Mouse (Mus musculus) forebrain, embryonic 15.5 days (tissue): ENCODE measurements at regions not wholly inside any gene's neighbourhood (a gene's known extent, or its start where the extent isn't known, plus 50 kb on each side); places are given as distances from the start of the nearest gene placed in this dataset.
"Not testable (repeated sequence)": the region's sequence is repeated elsewhere in the genome, so short reads cannot be mapped to it uniquely, and the experiment has no call there.

Source experiments
- ATAC-seq: fragments of 200-750 bp; cut with Nextera tagmentation; replicated peaks from 2 replicates; pipeline ENCODE4 v1.8.0; 2017; ENCODE audit warnings: mild to moderate bottlenecking, moderate TSS enrichment, moderate library complexity
- H3K27ac ChIP-seq: fragments of 300-500 bp; sonication (generic); replicated peaks from 2 replicates; pipeline ENCODE4 v1.5.1; 2015; ENCODE audit warnings: mild to moderate bottlenecking, inconsistent platforms
- H3K27me3 ChIP-seq: fragments of 300-500 bp; sonication (generic); 2 replicates; pipeline ENCODE4 v1.6.1; 2015; ENCODE audit warnings: inconsistent platforms
- H3K36me3 ChIP-seq: fragments of 300-500 bp; sonication (generic); 2 replicates; pipeline ENCODE4 v1.6.1; 2015; ENCODE audit warnings: mild to moderate bottlenecking, inconsistent platforms
- H3K4me1 ChIP-seq: fragments of 300-500 bp; sonication (generic); 2 replicates; pipeline ENCODE4 v1.6.1; 2015; ENCODE audit warnings: inconsistent platforms
- H3K4me2 ChIP-seq: fragments of 300-500 bp; sonication (generic); replicated peaks from 2 replicates; pipeline ENCODE4 v1.6.1; 2015; ENCODE audit warnings: mild to moderate bottlenecking, inconsistent platforms
- H3K4me3 ChIP-seq: fragments of 300-500 bp; sonication (generic); 2 replicates; pipeline ENCODE4 v1.5.1; 2015; ENCODE audit warnings: mild to moderate bottlenecking, inconsistent platforms
- H3K9ac ChIP-seq: fragments of 300-500 bp; sonication (generic); replicated peaks from 2 replicates; pipeline ENCODE4 v1.6.1; 2015; ENCODE audit warnings: mild to moderate bottlenecking, inconsistent platforms
- H3K9me3 ChIP-seq: fragments of 300-500 bp; sonication (generic); 2 replicates; pipeline ENCODE4 v1.6.1; 2016; ENCODE audit warnings: inconsistent platforms
- WGBS: fragments of 180-500 bp; shearing (Covaris S2); methylation state at CpG from one replicate; pipeline ENCODE4 v1.1.7; 2015; ENCODE audit warnings: mixed read lengths; 5-methylcytosine and 5-hydroxymethylcytosine counted together

DNA sequence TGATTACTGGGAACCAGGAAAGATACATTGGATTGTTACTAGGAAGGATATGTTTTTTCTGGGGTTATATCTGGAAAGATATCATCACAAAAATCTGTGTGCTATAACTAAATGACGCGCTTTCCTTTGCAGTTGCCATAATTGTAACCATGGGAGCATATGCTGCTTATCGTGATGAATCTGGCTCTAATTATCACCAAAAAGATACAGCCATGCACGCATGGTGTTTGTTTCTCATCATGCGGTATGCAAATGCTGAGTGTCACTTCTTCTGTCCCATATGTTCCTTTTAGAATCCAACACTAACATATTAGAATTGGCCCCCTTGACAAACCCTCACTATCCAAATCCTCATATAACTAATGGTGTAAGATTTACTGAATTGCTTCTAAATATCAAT lies 227.4 kb downstream of the Scg2 start:
- Histone ChIP-seq H3K4me3 (no peak overlapping the region), H3K4me2 (no peak overlapping the region), H3K9ac (no peak overlapping the region), H3K4me1 (0 out of 2 replicates have a peak, but pooled peaks cover 2% of the 10 kb centered on the region), H3K27me3 (no peaks in the 10 kb centered on the region), H3K36me3 (no peaks in the 10 kb centered on the region), H3K27ac (no peak overlapping the region), H3K9me3 (no peaks in the 10 kb centered on the region)
- 56% methylated on average over 5 of the region's 5 CpGs for WGBS
- peak; percentile 98 for ATAC-seq

DNA sequence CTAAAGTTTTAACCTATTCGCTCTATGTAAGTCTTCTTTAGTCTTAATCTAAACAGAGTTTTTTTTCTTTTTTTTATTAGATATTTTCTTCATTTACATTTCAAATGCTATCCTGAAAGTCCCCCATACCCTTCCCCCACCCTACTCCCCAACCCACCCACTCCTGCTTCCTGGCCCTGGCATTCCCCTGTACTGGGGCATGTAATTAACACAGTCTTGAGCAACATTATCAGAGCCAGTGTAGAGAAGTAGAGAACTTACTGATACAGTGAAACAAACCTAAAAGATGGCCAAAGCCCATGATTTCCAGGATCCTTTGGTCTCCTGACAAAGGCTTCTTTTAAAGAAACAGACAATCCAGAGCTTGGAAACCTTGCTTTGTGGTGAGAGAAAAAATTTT lies 227.9 kb downstream of the Scg2 start:
- not testable (repeated sequence) for H3K4me2 ChIP-seq, H3K27me3 ChIP-seq, H3K4me1 ChIP-seq, H3K27ac ChIP-seq, H3K36me3 ChIP-seq, H3K9ac ChIP-seq, H3K9me3 ChIP-seq, H3K4me3 ChIP-seq
- ATAC-seq, result peak; percentile 76
- 96% methylated on average over 1 of the region's 1 CpGs for WGBS

DNA sequence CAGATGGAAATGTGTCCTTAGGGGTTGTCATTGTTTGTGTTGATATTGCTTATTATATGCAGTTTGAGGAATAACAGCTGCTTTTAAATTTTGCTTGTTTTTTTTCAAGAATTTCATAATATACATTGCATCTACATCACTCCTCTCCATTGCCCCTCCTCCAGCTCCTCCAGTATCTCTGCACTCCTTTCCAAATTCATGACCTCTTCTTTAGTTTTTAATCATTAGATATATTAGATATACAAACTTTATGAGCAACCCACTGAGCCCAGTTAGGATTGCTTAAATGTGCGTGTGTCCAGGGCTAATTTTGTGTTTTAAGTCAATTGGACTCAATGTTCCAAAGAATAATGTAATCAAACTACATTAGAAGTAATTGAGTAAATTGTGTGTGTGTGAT lies 232.7 kb downstream of the Scg2 start:
- Histone ChIP-seq H3K4me1 (0 out of 2 replicates have a peak, but pooled peaks cover 2% of the 10 kb centered on the region), H3K36me3 (no peaks in the 10 kb centered on the region), H3K27me3 (no peaks in the 10 kb centered on the region), H3K9me3 (no peaks in the 10 kb centered on the region), H3K9ac (no peak overlapping the region), H3K4me3 (no peak overlapping the region), H3K4me2 (no peak overlapping the region), H3K27ac (no peak overlapping the region)
- ATAC-seq, result no peak
- WGBS, result 79% methylated on average over 1 of the region's 1 CpGs

DNA sequence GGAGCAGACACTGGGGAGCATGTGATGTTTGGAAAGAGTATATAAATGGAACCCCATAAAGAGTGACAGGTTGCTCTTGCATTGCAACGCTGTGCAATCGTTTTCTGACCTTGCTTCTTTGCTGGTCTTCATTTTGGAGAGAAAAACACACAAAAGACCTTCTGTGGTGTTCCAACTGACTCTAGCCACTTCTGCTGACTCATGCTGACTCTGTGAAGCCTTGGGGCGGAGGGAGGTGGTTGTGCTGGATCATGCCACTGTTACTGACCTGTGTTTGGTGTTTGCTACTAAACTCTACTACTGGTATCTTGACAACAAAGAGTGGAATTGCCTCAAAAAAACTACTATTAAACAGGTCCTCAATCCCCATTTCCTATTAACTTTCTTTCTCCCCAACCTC lies 242.2 kb downstream of the Scg2 start:
- Histone ChIP-seq H3K4me1 (no peaks in the 10 kb centered on the region), H3K36me3 (no peaks in the 10 kb centered on the region), H3K4me2 (no peak overlapping the region), H3K9ac (no peak overlapping the region), H3K27me3 (no peaks in the 10 kb centered on the region), H3K4me3 (no peak overlapping the region), H3K27ac (no peak overlapping the region), H3K9me3 (no peaks in the 10 kb centered on the region)
- ATAC-seq, result no peak
- WGBS, result 97% methylated on average over 3 of the region's 3 CpGs

DNA sequence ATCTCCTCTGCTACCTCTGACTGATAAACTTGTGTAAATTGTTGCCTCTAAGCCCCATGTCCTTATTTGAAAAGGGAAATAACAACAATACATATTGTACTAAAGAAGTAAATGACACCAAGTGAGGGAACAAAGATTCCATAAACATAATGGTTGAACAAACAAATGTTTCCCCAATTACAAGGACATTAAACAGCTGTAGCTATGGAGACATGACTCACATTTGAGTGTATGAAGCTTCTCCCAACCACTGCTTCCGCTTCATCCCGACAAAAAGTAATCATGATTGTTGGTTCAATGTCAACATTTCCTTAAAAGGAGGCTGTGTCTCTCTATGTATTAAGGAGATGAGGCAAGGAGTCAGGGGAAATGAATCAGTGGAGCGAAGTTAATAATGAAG lies 248.9 kb downstream of the Scg2 start:
- Histone ChIP-seq H3K4me3 (no peak overlapping the region), H3K9ac (no peak overlapping the region), H3K27me3 (no peaks in the 10 kb centered on the region), H3K4me1 (no peaks in the 10 kb centered on the region), H3K9me3 (no peaks in the 10 kb centered on the region), H3K27ac (no peak overlapping the region), H3K36me3 (no peaks in the 10 kb centered on the region), H3K4me2 (no peak overlapping the region)
- no peak for ATAC-seq
- 88% methylated on average over 3 of the region's 3 CpGs for WGBS

DNA sequence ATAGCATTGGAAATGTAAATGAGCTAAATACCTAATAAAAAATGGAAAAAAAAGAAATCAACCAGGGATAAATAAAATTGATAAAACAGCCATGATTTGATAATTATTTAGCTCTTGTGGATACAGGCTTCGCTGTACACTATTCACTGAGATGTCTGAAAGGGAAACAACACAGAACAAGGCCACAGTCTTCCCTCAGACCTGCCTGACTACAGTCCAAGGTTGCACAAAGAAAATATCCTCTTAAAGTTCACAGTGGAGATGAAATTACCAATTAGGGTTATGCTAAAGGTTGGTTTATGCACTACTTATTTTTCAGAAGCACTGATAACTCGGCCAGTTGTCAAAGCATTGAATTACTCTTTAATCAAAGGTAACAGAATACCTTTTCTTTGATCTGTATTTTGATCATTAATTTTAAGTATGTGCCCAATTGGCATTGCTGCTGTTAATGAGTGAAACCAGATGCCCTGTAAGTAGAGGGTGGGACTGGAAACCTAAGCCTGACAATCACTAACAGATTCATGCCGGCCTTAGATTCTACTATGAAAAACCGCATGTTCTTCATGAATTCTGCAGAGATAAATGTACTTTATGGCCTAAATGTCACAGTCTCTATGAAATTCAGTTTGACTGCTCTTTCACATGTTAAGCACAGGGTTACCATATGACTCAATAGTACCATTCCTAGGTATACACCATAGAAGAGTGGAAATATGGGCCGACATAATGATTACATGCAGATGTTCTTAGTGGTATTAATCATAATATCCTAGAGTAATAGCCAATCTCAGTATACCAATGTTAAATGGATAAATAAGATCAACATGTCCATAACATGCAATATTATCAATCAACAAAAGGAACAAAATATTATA lies 256.1 kb downstream of the Scg2 start:
- no peak for ATAC-seq
- Histone ChIP-seq H3K9ac (no peak overlapping the region), H3K4me1 (no peaks in the 10 kb centered on the region), H3K27ac (no peak overlapping the region), H3K4me3 (no peak overlapping the region), H3K27me3 (no peaks in the 10 kb centered on the region), H3K36me3 (no peaks in the 10 kb centered on the region), H3K4me2 (no peak overlapping the region), H3K9me3 (no peaks in the 10 kb centered on the region)
- 86% methylated on average over 5 of the region's 5 CpGs for WGBS

DNA sequence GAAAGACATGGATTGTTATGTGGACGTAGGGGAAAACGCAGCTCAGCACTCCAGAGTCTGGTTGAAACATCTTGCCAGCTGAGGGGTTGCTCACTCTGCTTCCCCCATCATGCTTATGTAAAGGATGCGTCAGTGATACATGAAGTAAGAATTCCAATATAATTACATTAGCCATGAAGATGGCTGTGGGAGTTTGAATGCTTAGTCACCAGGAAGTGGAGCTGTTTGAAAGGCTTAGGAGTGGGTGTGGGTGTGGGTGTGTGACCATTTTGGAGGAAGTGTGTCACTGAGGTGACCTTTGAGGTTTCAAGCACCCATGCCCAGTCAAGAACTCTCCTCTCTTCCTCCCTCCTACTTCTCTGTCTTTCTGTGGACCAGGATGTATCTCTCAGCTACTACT lies 295.8 kb downstream of the Scg2 start:
- Histone ChIP-seq H3K4me3 (no peak overlapping the region), H3K27ac (no peak overlapping the region), H3K4me2 (no peak overlapping the region), H3K9ac (no peak overlapping the region), H3K9me3 (no peaks in the 10 kb centered on the region), H3K4me1 (no peaks in the 10 kb centered on the region), H3K27me3 (no peaks in the 10 kb centered on the region), H3K36me3 (no peaks in the 10 kb centered on the region)
- whole genome bisulfite sequencing, result 97% methylated on average over 3 of the region's 3 CpGs
- ATAC-seq, result no peak
